ENCODE assay signal across 30 mouse cellular contexts in genomic region chr16:49167325-49167724, GRCm38 (mm10).
DNase-seq lines count a peak whose midpoint lies in the region; ATAC-seq and TF ChIP-seq lines count a peak whose summit lies in the region.
"Had no signal": no experiment of that assay in that cellular context is flagged by ENCODE, and none has a peak within 500 bp of the region (broad histone marks: within the 10 kb centered on the region; RNA-seq: fewer than 3 reads in every experiment).

No protein-coding gene starts in this region.

- no peak for TF ChIP-seq CTCF in left cerebral cortex, adult 2 months (IDR thresholded peaks at IDR 0.05)

- DNase-seq in frontal cortex, postnatal 25 days (ENCODE audit: low spot score in 2 of 2) = no peak
- peak; percentile 23 to 24 for DNase-seq in left cerebral cortex, adult 2 months (ENCODE audit: extremely low spot score in 1 of 2, low spot score in 2 of 2)
- DNase-seq in left cerebral cortex, adult 11 months (ENCODE audit: low spot score) = no peak
- peak; percentile 23 to 30 for DNase-seq in frontal cortex, postnatal 36 days (ENCODE audit: low spot score in 2 of 2)
- DNase-seq in right cerebral cortex, postnatal 14 days = peak; percentile 5
- DNase-seq in lung, postnatal 14 days = no peak
- no peak for DNase-seq in ovary, postnatal 10 days (ENCODE audit: low spot score)
- DNase-seq: adrenal gland, adult 8-10 months; cerebellum, adult 8-10 months; cerebellum, postnatal 36 days; gastrocnemius, adult 2 months; gastrocnemius, postnatal 36 days; heart, adult 18-20 months; heart, postnatal 4 days; kidney, postnatal 14 days; liver, postnatal 0 days; lung, postnatal 4 days had no signal

- H3K4me3 ChIP-seq in left cerebral cortex, adult 2 months = no peak overlapping the region
- H3K4me3 ChIP-seq: embryonic facial prominence, embryonic 13.5 days; forebrain, embryonic 10.5 days; gastrocnemius, adult 2 months; heart, embryonic 12.5 days; limb, embryonic 13.5 days; liver, embryonic 12.5 days; megakaryocyte, embryonic 14.5 days; midbrain, embryonic 12.5 days; myocyte; neural tube, embryonic 12.5 days had no signal

- ATAC-seq in frontal cortex, adult (ENCODE audit: low TSS enrichment) = peak; percentile 94
- ATAC-seq: forebrain, embryonic 16.5 days; intestine, postnatal 0 days; liver, embryonic 12.5 days; liver, postnatal 0 days had no signal

- H3K27ac ChIP-seq in left cerebral cortex, adult 2 months = peak overlapping the region; percentile 34; the same call in 1 of the 2 replicates
- H3K27ac ChIP-seq: embryonic facial prominence, embryonic 13.5 days; forebrain, embryonic 10.5 days; gastrocnemius, adult 2 months; hindbrain, embryonic 14.5 days; limb, embryonic 13.5 days; liver, embryonic 12.5 days; midbrain, embryonic 12.5 days; neural tube, embryonic 12.5 days had no signal

- intact Hi-C loops in left cerebral cortex, adult 2 months (cut with DNase I) = loop anchor here (5.0 kb wide), 1 partner anchor 330 kb away; no protein-coding TSS in a partner anchor

Comparison
In these comparisons a context has a peak if more than half of its experiments do, and no peak if none do; other contexts are left out.
1. DNase-seq: peak in left cerebral cortex, adult 2 months (2 of 2), frontal cortex, postnatal 36 days (2 of 2) and right cerebral cortex, postnatal 14 days (single experiment); none in frontal cortex, postnatal 25 days (0 of 2), left cerebral cortex, adult 11 months (single experiment), lung, postnatal 14 days (single experiment) and ovary, postnatal 10 days (single experiment).